30 mouse cellular contexts compared by ENCODE assay signal in the genomic region with DNA sequence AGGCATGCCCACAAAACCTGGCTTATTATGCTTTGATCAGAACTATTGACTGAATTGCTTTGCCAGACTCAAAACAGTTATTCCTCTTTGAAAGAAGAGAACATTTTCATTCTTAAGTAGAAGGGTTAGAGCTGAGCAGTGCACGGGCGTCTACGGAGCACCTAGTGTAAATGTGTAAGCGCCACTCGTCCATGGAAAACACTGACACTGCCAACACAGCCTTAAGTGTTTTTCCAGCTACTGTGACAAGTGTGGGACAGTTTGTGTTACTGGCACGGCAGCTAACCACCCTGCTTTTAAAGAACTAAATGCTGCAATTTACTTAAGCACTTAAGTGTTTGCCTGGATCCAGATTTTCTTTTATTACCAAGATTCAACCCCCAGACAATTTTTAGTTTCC. TPM values are rescaled to one million over a fixed set of nuclear protein-coding genes. Genes with fewer than 3 reads are reported as not detected.
DNase-seq lines count a peak whose midpoint lies in the region; ATAC-seq and TF ChIP-seq lines count a peak whose summit lies in the region.
"Had no signal": no experiment of that assay in that cellular context is flagged by ENCODE, and none has a peak within 500 bp of the region (broad histone marks: within the 10 kb centered on the region; RNA-seq: fewer than 3 reads in every experiment).

No protein-coding gene starts in this region.

- TF ChIP-seq EP300 in heart, adult 2 months (IDR thresholded peaks at IDR 0.05; ENCODE audit: insufficient read depth, low read depth, low read length) = no peak
- no peak for TF ChIP-seq EP300 in lung, postnatal 0 days (IDR thresholded peaks at IDR 0.05)

- no peaks in the 10 kb centered on the region; the same call in 1 of the 2 replicates for H3K36me3 ChIP-seq in heart, adult 2 months (ENCODE audit: control insufficient read depth, insufficient read depth, low read length)
- H3K36me3 ChIP-seq in heart, embryonic 11.5 days (ENCODE audit: control insufficient read depth, insufficient read depth, low read length) = peaks cover 18% of the 10 kb centered on the region
- peaks cover 24% of the 10 kb centered on the region for H3K36me3 ChIP-seq in lung, postnatal 0 days (ENCODE audit: insufficient read depth, low read length)
- H3K36me3 ChIP-seq: G1E; midbrain, embryonic 12.5 days had no signal

- H3K27ac ChIP-seq in heart, adult 2 months = peak overlapping the region; percentile 51
- no peak overlapping the region for H3K27ac ChIP-seq in heart, embryonic 11.5 days (ENCODE audit: low read depth, low read length)
- H3K27ac ChIP-seq in lung, postnatal 0 days (ENCODE audit: low read length) = peak overlapping the region; percentile 38; the same call in 1 of the 2 replicates
- H3K27ac ChIP-seq: heart, embryonic 10.5 days; hindbrain, postnatal 0 days; layer of hippocampus, adult 2 months; midbrain, embryonic 12.5 days had no signal

- H3K79me2 ChIP-seq in heart, adult 2 months (replicated peaks; ENCODE audit: control insufficient read depth, insufficient read depth, low read length) = no peaks in the 10 kb centered on the region

- no peak overlapping the region for H3K4me3 ChIP-seq in heart, adult 2 months
- H3K4me3 ChIP-seq in heart, embryonic 11.5 days (ENCODE audit: low read depth, low read length) = no peak overlapping the region
- H3K4me3 ChIP-seq in lung, adult 2 months (replicated peaks; ENCODE audit: extremely low read depth, low read depth, low read length) = no peak overlapping the region
- H3K4me3 ChIP-seq in lung, postnatal 0 days (ENCODE audit: low read depth, low read length) = no peak overlapping the region
- H3K4me3 ChIP-seq: heart, embryonic 10.5 days; layer of hippocampus, adult 2 months; midbrain, embryonic 12.5 days had no signal

- intact Hi-C loops in heart, adult 2 months (cut with DNase I) = loop anchor here (5.0 to 10.0 kb wide), 2 partner anchors 90 to 803 kb away; no protein-coding TSS in a partner anchor

- H3K9ac ChIP-seq in heart, adult 2 months (ENCODE audit: low read depth, low read length) = no peak overlapping the region
- H3K9ac ChIP-seq in heart, embryonic 11.5 days (ENCODE audit: low read depth, low read length) = no peak overlapping the region
- H3K9ac ChIP-seq in lung, postnatal 0 days (replicated peaks; ENCODE audit: low read depth) = no peak overlapping the region
- H3K9ac ChIP-seq: liver, postnatal 0 days; midbrain, embryonic 12.5 days had no signal

- no peaks in the 10 kb centered on the region for H3K27me3 ChIP-seq in heart, adult 2 months (ENCODE audit: control insufficient read depth, insufficient read depth, low read length)
- H3K27me3 ChIP-seq in heart, embryonic 11.5 days (ENCODE audit: control insufficient read depth, insufficient read depth, low read length) = no peaks in the 10 kb centered on the region
- no peaks in the 10 kb centered on the region for H3K27me3 ChIP-seq in lung, postnatal 0 days (replicated peaks; ENCODE audit: insufficient read depth, low read length)
- H3K27me3 ChIP-seq: midbrain, embryonic 12.5 days; Patski had no signal

- no peak for TF ChIP-seq POLR2A in heart, adult 2 months (IDR thresholded peaks at IDR 0.05; ENCODE audit: insufficient read depth, low read depth, low read length)
- no peak for TF ChIP-seq POLR2A in lung, adult 2 months (IDR thresholded peaks at IDR 0.05; ENCODE audit: borderline replicate concordance, extremely low read depth, low read depth, low read length)

- ATAC-seq in heart, embryonic 11.5 days (replicated peaks; ENCODE audit: insufficient number of reproducible peaks, low FRiP score, low TSS enrichment) = no peak
- ATAC-seq in lung, postnatal 0 days = peak; percentile 61; the same call in 1 of the 2 replicates
- ATAC-seq: hindbrain, postnatal 0 days; intestine, embryonic 16.5 days; liver, postnatal 0 days; Patski had no signal

- WGBS in heart, adult 2 months = 68% methylated on average over 6 of the region's 6 CpGs
- 70% methylated on average over 6 of the region's 6 CpGs for whole genome bisulfite sequencing in heart, embryonic 11.5 days (ENCODE audit: insufficient replicate concordance)
- 60% methylated on average over 6 of the region's 6 CpGs for WGBS in lung, adult 2 months
- WGBS in lung, postnatal 0 days = 67% methylated on average over 6 of the region's 6 CpGs

- 0 out of 2 replicates have a peak, but pooled peaks cover 1% of the 10 kb centered on the region for H3K4me1 ChIP-seq in heart, adult 2 months (ENCODE audit: control insufficient read depth, insufficient read depth, low read length)
- no peaks in the 10 kb centered on the region for H3K4me1 ChIP-seq in heart, embryonic 11.5 days (ENCODE audit: control insufficient read depth, insufficient read depth, low read length)
- H3K4me1 ChIP-seq in lung, adult 2 months (ENCODE audit: control insufficient read depth, insufficient read depth, low read length) = no peaks in the 10 kb centered on the region
- peaks cover 4% of the 10 kb centered on the region; the same call in 1 of the 2 replicates for H3K4me1 ChIP-seq in lung, postnatal 0 days (ENCODE audit: insufficient read depth, low read depth, low read length)
- H3K4me1 ChIP-seq: heart, embryonic 10.5 days; midbrain, embryonic 12.5 days had no signal

- no peak overlapping the region for H3K4me2 ChIP-seq in heart, embryonic 11.5 days
- H3K4me2 ChIP-seq in lung, postnatal 0 days (replicated peaks; ENCODE audit: low read depth, low read length) = peak overlapping the region; percentile 17; the same call in 1 of the 2 replicates
- H3K4me2 ChIP-seq: liver, embryonic 11.5 days; midbrain, embryonic 12.5 days had no signal

- no peak for DNase-seq in heart, adult 2 months
- peak; percentile 23 for DNase-seq in lung, adult 2 months
- no peak for DNase-seq in lung, postnatal 4 days
- DNase-seq in lung, postnatal 0 days (ENCODE audit: low spot score) = peak; percentile 45
- DNase-seq in embryo, embryonic 10.5 days (ENCODE audit: low spot score) = no peak
- DNase-seq in right cerebral cortex, postnatal 25 days = no peak
- DNase-seq: adrenal gland, adult 2 months; cerebellum, adult 18-20 months; cerebellum, postnatal 36 days; kidney, adult 9 months; kidney, postnatal 14 days; liver, postnatal 0 days; spleen, adult 18-20 months had no signal

- no peak for TF ChIP-seq CTCF in heart, adult 2 months (IDR thresholded peaks at IDR 0.05)
- TF ChIP-seq CTCF in lung, adult 2 months (IDR thresholded peaks at IDR 0.05; ENCODE audit: insufficient read depth, low read length) = no peak
- TF ChIP-seq CTCF in lung, postnatal 0 days (IDR thresholded peaks at IDR 0.05) = no peak

- H3K9me3 ChIP-seq in heart, embryonic 11.5 days (replicated peaks; ENCODE audit: control insufficient read depth, low read length) = no peaks in the 10 kb centered on the region
- H3K9me3 ChIP-seq in lung, postnatal 0 days (ENCODE audit: low read length) = no peaks in the 10 kb centered on the region
- H3K9me3 ChIP-seq: G1E; heart, embryonic 10.5 days; midbrain, embryonic 12.5 days had no signal

RNA-seq across cellular contexts. Expression of a gene that starts 20.4 kb away (rescaled TPM):
- total RNA-seq in heart, adult 2 months (2021) = under 1 TPM; 0.86 to 0.96 TPM
- 0.12 and 0.56 TPM in 2 replicates for polyA plus RNA-seq in heart, adult 2 months (2012; rRNA removed)
- 1.1 and 1.3 TPM in 2 replicates for polyA plus RNA-seq in heart, embryonic 11.5 days (2014; fragmentation: Nextera tagmentation; extraction: Ambion mirVana)
- polyA plus RNA-seq in lung, adult 2 months (2012; rRNA removed) = 0.24 and 0.32 TPM in 2 replicates
- polyA plus RNA-seq in lung, postnatal 0 days (2015; fragmentation: Nextera tagmentation; extraction: Ambion mirVana) = 0.61 and 0.71 TPM in 2 replicates
- total RNA-seq: hematopoietic stem cell, adult 5-6 weeks; hindbrain, postnatal 0 days; megakaryocyte progenitor cell, adult 5-6 weeks had no signal
- polyA plus RNA-seq: G1E had no signal

RNA-seq across cellular contexts. Expression of a gene that starts 30.6 kb away (rescaled TPM):
- total RNA-seq in heart, adult 2 months (2021) = 100 to 1,000 TPM; 168 to 170 TPM
- polyA plus RNA-seq in heart, adult 2 months (2012; rRNA removed) = 28.7 and 38.2 TPM in 2 replicates
- polyA plus RNA-seq in heart, embryonic 11.5 days (2014; fragmentation: Nextera tagmentation; extraction: Ambion mirVana) = 128 and 135 TPM in 2 replicates
- 5.2 and 6.2 TPM in 2 replicates for polyA plus RNA-seq in lung, adult 2 months (2012; rRNA removed)
- 64.7 and 69.3 TPM in 2 replicates for polyA plus RNA-seq in lung, postnatal 0 days (2015; fragmentation: Nextera tagmentation; extraction: Ambion mirVana)

RNA-seq across cellular contexts. Expression of a gene that starts 57.8 kb away (rescaled TPM):
- not detected for total RNA-seq in heart, adult 2 months (2021)
- not detected in 2 replicates for polyA plus RNA-seq in heart, adult 2 months (2012; rRNA removed)
- polyA plus RNA-seq in heart, embryonic 11.5 days (2014; fragmentation: Nextera tagmentation; extraction: Ambion mirVana) = 0.21 and 0.42 TPM in 2 replicates
- polyA plus RNA-seq in lung, adult 2 months (2012; rRNA removed) = not detected in 2 replicates
- 0.13 and 0.17 TPM in 2 replicates for polyA plus RNA-seq in lung, postnatal 0 days (2015; fragmentation: Nextera tagmentation; extraction: Ambion mirVana)
- total RNA-seq: adrenal gland, adult 2 months; adrenal gland, postnatal 4 days; gastrocnemius, adult 18-20 months; hematopoietic stem cell, adult 5-6 weeks; hindbrain, postnatal 0 days; layer of hippocampus, adult 2 months; layer of hippocampus, postnatal 25 days; megakaryocyte progenitor cell, adult 5-6 weeks; neutrophil, adult 5-6 weeks had no signal
- polyA plus RNA-seq: adrenal gland, adult 2 months; G1E; hindbrain, postnatal 0 days; limb, embryonic 11.5 days; Patski; urinary bladder, adult 2 months had no signal

Comparison
In these comparisons a context has a peak if more than half of its experiments do, and no peak if none do; other contexts are left out.
1. DNase-seq: peak in lung, adult 2 months (single experiment) and lung, postnatal 0 days (single experiment); none in heart, adult 2 months (0 of 2), lung, postnatal 4 days (0 of 2), embryo, embryonic 10.5 days (single experiment) and right cerebral cortex, postnatal 25 days (single experiment).